Mouse (Mus musculus) ES-Bruce4 (cell line): ENCODE results near the gene Wnt3a. TPM values are rescaled to one million over a fixed set of nuclear protein-coding genes. Genes with fewer than 3 reads are reported as not detected.

ENCODE experiments used
- H3K27ac ChIP-seq: 2 replicates; pipeline ENCODE4 v1.5.1; 2012; ENCODE audit warnings: low read length, inconsistent platforms; ENCODE audit not compliant: insufficient read depth
- H3K27me3 ChIP-seq: 2 replicates; pipeline ENCODE4 v1.6.1; 2012; ENCODE audit warnings: mild to moderate bottlenecking, low read length, inconsistent platforms; ENCODE audit not compliant: control insufficient read depth, poor library complexity, insufficient read depth, severe bottlenecking
- H3K36me3 ChIP-seq: 2 replicates; pipeline ENCODE4 v1.6.1; 2012; ENCODE audit warnings: inconsistent platforms, mild to moderate bottlenecking, low read length, moderate library complexity; ENCODE audit not compliant: control insufficient read depth, poor library complexity, insufficient read depth, severe bottlenecking
- H3K4me1 ChIP-seq: one replicate; pipeline ENCODE4 v1.8.1; 2011; ENCODE audit warnings: low read length; ENCODE audit not compliant: control insufficient read depth, insufficient read depth
- H3K4me3 ChIP-seq: 2 replicates; pipeline ENCODE4 v1.5.1; 2011; ENCODE audit warnings: low read depth, mild to moderate bottlenecking, low read length
- H3K9ac ChIP-seq: 2 replicates; pipeline ENCODE4 v1.6.1; 2012; ENCODE audit warnings: low read depth, mild to moderate bottlenecking, inconsistent platforms; ENCODE audit not compliant: poor library complexity, severe bottlenecking
- H3K9me3 ChIP-seq: replicated peaks from 2 replicates; pipeline ENCODE4 v1.6.1; 2012; ENCODE audit warnings: mild to moderate bottlenecking, low read length, inconsistent platforms; ENCODE audit not compliant: control insufficient read depth, poor library complexity, insufficient read depth, severe bottlenecking
- CTCF ChIP-seq: IDR thresholded peaks from one replicate; pipeline ENCODE4 v1.8.1; 2011; ENCODE audit warnings: low read depth, low read length
- EP300 ChIP-seq: IDR thresholded peaks from 2 replicates; pipeline ENCODE4 v1.6.1; 2011; ENCODE audit warnings: low read depth, low read length; ENCODE audit not compliant: insufficient read depth
- POLR2A ChIP-seq: IDR thresholded peaks from one replicate; pipeline ENCODE4 v1.8.1; 2011; ENCODE audit warnings: low read length; ENCODE audit not compliant: insufficient read depth
- polyA plus RNA-seq: library from polyadenylated mRNA; stranded (reverse); fragments of >200 nt; gene quantifications from 2 replicates; pipeline ENCODE4 v1.2.4, GENCODE M21; 2011; ENCODE audit warnings: low read depth; ENCODE audit not compliant: missing spikeins, insufficient read depth, insufficient read length

The Wnt3a gene
- polyA plus RNA-seq, 1 experiment, result 0.36 TPM

GRCm38 (mm10) chr11:59309976-59310375 lies 19.4 kb upstream of the Wnt3a start:
- TF ChIP-seq CTCF (no peak), POLR2A (no peak), EP300 (no peak)
- H3K9me3 ChIP-seq, result no peaks in the 10 kb centered on the region
- H3K9ac ChIP-seq, result no peak overlapping the region
- no peak overlapping the region for H3K27ac ChIP-seq
- peaks cover 8% of the 10 kb centered on the region for H3K27me3 ChIP-seq
- no peak overlapping the region for H3K4me3 ChIP-seq
- peaks cover 5% of the 10 kb centered on the region for H3K4me1 ChIP-seq
- H3K36me3 ChIP-seq, result no peaks in the 10 kb centered on the region

GRCm38 (mm10) chr11:59309106-59309805 lies 18.7 kb upstream of the Wnt3a start:
- Histone ChIP-seq H3K36me3 (no peaks in the 10 kb centered on the region), H3K9me3 (no peaks in the 10 kb centered on the region), H3K4me1 (peaks cover 5% of the 10 kb centered on the region), H3K27me3 (peaks cover 8% of the 10 kb centered on the region), H3K27ac (no peak overlapping the region), H3K4me3 (peak overlapping the region; percentile 16), H3K9ac (peak overlapping the region; percentile 87; the same call in 1 of the 2 replicates)
- TF ChIP-seq EP300 (0 out of 2 replicates have a peak, but pooled peaks have one; percentile 31), CTCF (no peak)

- H3K9me3 ChIP-seq, result no peaks in the 10 kb centered on the region
- no peak overlapping the region for H3K27ac ChIP-seq
- TF ChIP-seq POLR2A, result no peak
- no peak for TF ChIP-seq EP300
- H3K27me3 ChIP-seq, result peaks cover 8% of the 10 kb centered on the region
- peak overlapping the region; percentile 87 for H3K9ac ChIP-seq
- no peaks in the 10 kb centered on the region for H3K36me3 ChIP-seq
- peak overlapping the region; percentile 49; the same call in 1 of the 2 replicates for H3K4me3 ChIP-seq
- H3K4me1 ChIP-seq, result peaks cover 5% of the 10 kb centered on the region
Measured at GRCm38 (mm10) chr11:59308625-59309024, 18.1 kb upstream of the Wnt3a start.

GRCm38 (mm10) chr11:59308164-59308542 lies 17.6 kb upstream of the Wnt3a start:
- no peak overlapping the region for H3K27ac ChIP-seq

GRCm38 (mm10) chr11:59307422-59308163 lies 17.0 kb upstream of the Wnt3a start:
- TF ChIP-seq POLR2A (no peak), CTCF (peak; percentile 71)
- peak overlapping the region; percentile 87 for H3K9ac ChIP-seq
- no peak overlapping the region for H3K27ac ChIP-seq
- peaks cover 8% of the 10 kb centered on the region for H3K27me3 ChIP-seq
- H3K9me3 ChIP-seq, result no peaks in the 10 kb centered on the region
- peaks cover 5% of the 10 kb centered on the region for H3K4me1 ChIP-seq
- peak overlapping the region; percentile 66 for H3K4me3 ChIP-seq
- no peaks in the 10 kb centered on the region for H3K36me3 ChIP-seq

More at GRCm38 (mm10) chr11:59308164-59308542, 17.6 kb upstream of the Wnt3a start:
- Histone ChIP-seq H3K9ac (peak overlapping the region; percentile 87), H3K4me1 (peaks cover 5% of the 10 kb centered on the region), H3K36me3 (no peaks in the 10 kb centered on the region), H3K4me3 (peak overlapping the region; percentile 49), H3K27me3 (peaks cover 8% of the 10 kb centered on the region), H3K9me3 (no peaks in the 10 kb centered on the region)
- TF ChIP-seq POLR2A, result no peak
- TF ChIP-seq EP300, result no peak
- no peak for TF ChIP-seq CTCF
